27 mouse cellular contexts compared by ENCODE assay signal in the genomic region with DNA sequence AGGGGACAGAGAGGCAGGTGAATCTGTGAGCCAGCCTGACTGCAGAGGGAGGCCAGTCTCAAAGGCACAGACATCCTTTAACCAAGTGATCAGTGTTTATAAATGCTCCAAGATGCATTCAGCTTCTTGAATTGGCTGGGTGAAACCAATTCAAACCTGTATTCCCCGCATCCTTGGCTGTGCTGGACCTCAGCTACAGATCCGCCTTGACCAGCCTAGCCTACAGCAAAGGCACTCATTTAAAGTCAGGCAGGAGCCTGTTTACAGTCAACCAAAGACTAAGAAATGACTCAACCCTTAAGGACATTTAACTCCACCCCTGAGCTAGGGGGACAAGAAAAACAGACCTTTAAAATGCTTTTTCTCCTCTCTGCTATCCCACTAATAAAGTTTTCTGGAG. TPM values are rescaled to one million over a fixed set of nuclear protein-coding genes. Genes with fewer than 3 reads are reported as not detected.
DNase-seq lines count a peak whose midpoint lies in the region; ATAC-seq and TF ChIP-seq lines count a peak whose summit lies in the region.
"Had no signal": no experiment of that assay in that cellular context is flagged by ENCODE, and none has a peak within 500 bp of the region (broad histone marks: within the 10 kb centered on the region; RNA-seq: fewer than 3 reads in every experiment).

No protein-coding gene starts in this region.

- peak; percentile 31 for DNase-seq in adrenal gland, postnatal 14 days
- no peak for DNase-seq in adrenal gland, postnatal 25 days
- no peak for DNase-seq in liver, embryonic 13.5 days
- DNase-seq in liver = no peak
- DNase-seq in kidney, postnatal 14 days = peak; percentile 35
- DNase-seq in gastrocnemius, adult 2 months = no peak
- DNase-seq in cerebellum, adult 2 months = no peak
- DNase-seq: adrenal gland, adult 8-10 months; cerebellum, adult 11-12 months; cerebellum, postnatal 25 days; embryo, embryonic 11 days; forebrain, postnatal 0 days; gastrocnemius, postnatal 10 days; heart, adult 11 months; heart, postnatal 36 days; midbrain, embryonic 14.5 days; thymus, postnatal 14 days had no signal

- no peak for TF ChIP-seq POLR2A in cerebellum, adult 2 months (IDR thresholded peaks at IDR 0.05; ENCODE audit: borderline replicate concordance, insufficient read depth, low read length)

- peaks cover 10% of the 10 kb centered on the region; the same call in 1 of the 2 replicates for H3K9me3 ChIP-seq in liver, embryonic 13.5 days (replicated peaks)
- H3K9me3 ChIP-seq: G1E; hindbrain, embryonic 15.5 days; intestine, embryonic 15.5 days; limb, embryonic 12.5 days; lung, embryonic 15.5 days; neural tube, embryonic 15.5 days had no signal

- no peaks in the 10 kb centered on the region for H3K27me3 ChIP-seq in liver, embryonic 13.5 days
- no peaks in the 10 kb centered on the region for H3K27me3 ChIP-seq in cerebellum, adult 2 months (ENCODE audit: control insufficient read depth, insufficient read depth, low read length)
- H3K27me3 ChIP-seq: heart, embryonic 12.5 days; hindbrain, embryonic 15.5 days; intestine, embryonic 15.5 days; limb, embryonic 12.5 days; lung, embryonic 15.5 days; neural tube, embryonic 15.5 days had no signal

- WGBS in liver, embryonic 13.5 days (ENCODE audit: insufficient replicate concordance) = 92% methylated on average over 2 of the region's 2 CpGs
- 95% methylated on average over 2 of the region's 2 CpGs for WGBS in macrophage (ENCODE audit: missing documents)
- 92% methylated on average over 2 of the region's 2 CpGs for WGBS in cerebellum, adult 2 months

- no peak for TF ChIP-seq CTCF in gastrocnemius, adult 2 months (IDR thresholded peaks at IDR 0.05)
- no peak for TF ChIP-seq CTCF in cerebellum, adult 2 months (IDR thresholded peaks at IDR 0.05; ENCODE audit: borderline replicate concordance, insufficient read depth, low read depth, low read length)

- peak overlapping the region; percentile 98 for H3K27ac ChIP-seq in liver, embryonic 13.5 days
- peak overlapping the region; percentile 88; the same call in 1 of the 2 replicates for H3K27ac ChIP-seq in macrophage
- H3K27ac ChIP-seq in gastrocnemius, adult 2 months = no peak overlapping the region; the same call in 1 of the 2 replicates
- no peak overlapping the region for H3K27ac ChIP-seq in cerebellum, adult 2 months (ENCODE audit: insufficient read depth, low read length)
- H3K27ac ChIP-seq: forebrain, embryonic 10.5 days; hindbrain, embryonic 15.5 days; intestine, embryonic 15.5 days; limb, embryonic 12.5 days; lung, embryonic 15.5 days; neural tube, embryonic 15.5 days had no signal

- H3K4me3 ChIP-seq in liver, embryonic 13.5 days (replicated peaks) = peak overlapping the region; percentile 99; the same call in 1 of the 2 replicates
- H3K4me3 ChIP-seq in macrophage (ENCODE audit: inconsistent target) = no peak overlapping the region; the same call in 1 of the 2 replicates
- no peak overlapping the region for H3K4me3 ChIP-seq in gastrocnemius, adult 2 months
- H3K4me3 ChIP-seq in cerebellum, adult 2 months (replicated peaks; ENCODE audit: insufficient read depth, low read depth, low read length) = no peak overlapping the region
- H3K4me3 ChIP-seq: forebrain, embryonic 10.5 days; heart, embryonic 12.5 days; hindbrain, embryonic 15.5 days; intestine, embryonic 15.5 days; limb, embryonic 12.5 days; lung, embryonic 15.5 days; neural tube, embryonic 15.5 days had no signal

- peaks cover 44% of the 10 kb centered on the region for H3K4me1 ChIP-seq in liver, embryonic 13.5 days (replicated peaks)
- H3K4me1 ChIP-seq in cerebellum, adult 2 months (ENCODE audit: control insufficient read depth, insufficient read depth, low read length) = no peaks in the 10 kb centered on the region

- peak overlapping the region; percentile 85 for H3K4me2 ChIP-seq in liver, embryonic 13.5 days
- H3K4me2 ChIP-seq: heart, embryonic 12.5 days; hindbrain, embryonic 15.5 days; intestine, embryonic 15.5 days; limb, embryonic 12.5 days; lung, embryonic 15.5 days; neural tube, embryonic 15.5 days had no signal

- peaks cover 56% of the 10 kb centered on the region for H3K79me2 ChIP-seq in macrophage (ENCODE audit: inconsistent target)

- intact Hi-C loops in gastrocnemius, adult 2 months (cut with DNase I) = no loop called here

- peak overlapping the region; percentile 96; the same call in 1 of the 2 replicates for H3K9ac ChIP-seq in liver, embryonic 13.5 days
- H3K9ac ChIP-seq: forebrain, postnatal 0 days; heart, embryonic 12.5 days; hindbrain, embryonic 15.5 days; intestine, embryonic 15.5 days; limb, embryonic 12.5 days; lung, embryonic 15.5 days; neural tube, embryonic 15.5 days had no signal

- H3K36me3 ChIP-seq in liver, embryonic 13.5 days = peaks cover 34% of the 10 kb centered on the region
- H3K36me3 ChIP-seq in macrophage (ENCODE audit: inconsistent target) = peaks cover 25% of the 10 kb centered on the region

- no peak for ATAC-seq in liver, embryonic 13.5 days (ENCODE audit: low read depth)
- ATAC-seq: CD4-positive, CD25-positive, alpha-beta regulatory T cell, adult 4 months; forebrain, postnatal 0 days; intestine, embryonic 15.5 days had no signal

RNA-seq across cellular contexts. Expression of gene Atp6v1e1, which starts 3.3 kb away (rescaled TPM):
- 267 and 275 TPM in 2 replicates for total RNA-seq in adrenal gland, postnatal 14 days (2021)
- total RNA-seq in adrenal gland, postnatal 25 days (2021) = 469 and 476 TPM in 2 replicates
- 158 and 180 TPM in 2 replicates for polyA plus RNA-seq in liver, embryonic 13.5 days (2015; fragmentation: Nextera tagmentation; extraction: Ambion mirVana)
- 100 to 1,000 TPM; 153 to 844 (median 245) TPM for total RNA-seq in macrophage (2018; cell fraction: chromatin; rRNA removed)
- total RNA-seq in macrophage (2018; cell fraction: cytosol; rRNA removed) = 100 to 1,000 TPM; 244 to 445 (median 281) TPM
- total RNA-seq in macrophage (2018; cell fraction: nucleus; rRNA removed) = 100 to 1,000 TPM; 144 to 511 (median 182) TPM
- polyA plus RNA-seq in macrophage (2018) = 284 to 395 TPM (median 322 TPM) in 3 replicates
- 100 to 1,000 TPM; 127 to 137 TPM for total RNA-seq in gastrocnemius, adult 2 months (2021)
- 528 and 558 TPM in 2 replicates for polyA plus RNA-seq in cerebellum, adult 2 months (2012; rRNA removed)

RNA-seq across cellular contexts. Expression of gene Bcl2l13, which starts 16.7 kb away (rescaled TPM):
- total RNA-seq in adrenal gland, postnatal 14 days (2021) = 77.2 and 88.2 TPM in 2 replicates
- total RNA-seq in adrenal gland, postnatal 25 days (2021) = 56.4 and 66.0 TPM in 2 replicates
- 37.7 and 44.1 TPM in 2 replicates for polyA plus RNA-seq in liver, embryonic 13.5 days (2015; fragmentation: Nextera tagmentation; extraction: Ambion mirVana)
- 10 to 100 TPM in 24 of 26 experiments, 1 to 10 TPM in 2; 4.4 to 24.1 (median 15.4) TPM for total RNA-seq in macrophage (2018; cell fraction: chromatin; rRNA removed)
- total RNA-seq in macrophage (2018; cell fraction: cytosol; rRNA removed) = 10 to 100 TPM; 17.5 to 30.8 (median 23.0) TPM
- 10 to 100 TPM in 24 of 26 experiments, 1 to 10 TPM in 2; 7.4 to 24.5 (median 15.1) TPM for total RNA-seq in macrophage (2018; cell fraction: nucleus; rRNA removed)
- 12.7 to 31.2 TPM (median 22.5 TPM) in 3 replicates for polyA plus RNA-seq in macrophage (2018)
- 10 to 100 TPM; 65.3 to 74.2 TPM for total RNA-seq in gastrocnemius, adult 2 months (2021)
- 24.0 and 25.0 TPM in 2 replicates for polyA plus RNA-seq in cerebellum, adult 2 months (2012; rRNA removed)

RNA-seq across cellular contexts. Expression of gene Slc25a18, which starts 45.9 kb away (rescaled TPM):
- total RNA-seq in adrenal gland, postnatal 14 days (2021) = 0.22 and 0.49 TPM in 2 replicates
- total RNA-seq in adrenal gland, postnatal 25 days (2021) = 0.33 TPM in 1 of 2 replicates, not detected in the other
- polyA plus RNA-seq in liver, embryonic 13.5 days (2015; fragmentation: Nextera tagmentation; extraction: Ambion mirVana) = 0.07 and 0.09 TPM in 2 replicates
- total RNA-seq in macrophage (2018; cell fraction: chromatin; rRNA removed) = under 1 TPM in 1 of 26 experiments, not detected in 25; 0.25 TPM
- total RNA-seq in macrophage (2018; cell fraction: cytosol; rRNA removed) = under 1 TPM in 9 of 26 experiments, not detected in 17; 0.07 to 0.17 (median 0.10) TPM
- total RNA-seq in macrophage (2018; cell fraction: nucleus; rRNA removed) = under 1 TPM in 3 of 26 experiments, not detected in 23; 0.24 to 0.37 (median 0.32) TPM
- 0.07 to 0.12 TPM in 2 of 3 replicates, not detected in the other for polyA plus RNA-seq in macrophage (2018)
- total RNA-seq in gastrocnemius, adult 2 months (2021) = under 1 TPM; 0.13 to 0.20 TPM
- polyA plus RNA-seq in cerebellum, adult 2 months (2012; rRNA removed) = 102 and 113 TPM in 2 replicates
- polyA plus RNA-seq: G1E; limb, embryonic 12.5 days; lung, embryonic 15.5 days had no signal

Comparison
In these comparisons a context has a peak if more than half of its experiments do, and no peak if none do; other contexts are left out.
1. DNase-seq: peak in adrenal gland, postnatal 14 days (single experiment) and kidney, postnatal 14 days (single experiment); none in adrenal gland, postnatal 25 days (single experiment), liver, embryonic 13.5 days (single experiment), liver (single experiment), gastrocnemius, adult 2 months (single experiment) and cerebellum, adult 2 months (0 of 2).
2. H3K27ac ChIP-seq: peak in liver, embryonic 13.5 days (single experiment) and macrophage (single experiment); none in gastrocnemius, adult 2 months (single experiment) and cerebellum, adult 2 months (single experiment).